Mouse (Mus musculus) MEL (cell line): Measurements from ENCODE around the gene Prrg1. TPM values are rescaled to one million over a fixed set of nuclear protein-coding genes. Genes with fewer than 3 reads are reported as not detected.
A peak's percentile ranks its signal among the peaks of the same experiment; 100 is the strongest.

Experiments
- DNase-seq: peaks from one replicate; pipeline ENCODE4 v3.0.0; 2011; ENCODE audit warnings: low read depth, low spot score
- H3K27ac ChIP-seq: 2 replicates; pipeline ENCODE4 v1.5.1; 2012; ENCODE audit warnings: low read depth, mild to moderate bottlenecking, control low read depth, low read length, moderate library complexity; ENCODE audit not compliant: control insufficient read depth
- H3K27me3 ChIP-seq, 2 experiments: fragments of 150-350 bp in 1 of 2; sonication (generic) in 1 of 2; 2 replicates each; pipeline ENCODE4 v1.6.1; 2012; ENCODE audit warnings: low read length in 2 of 2, mild to moderate bottlenecking in 2 of 2, improper control_type of control experiment in 1 of 2, moderate library complexity in 1 of 2; ENCODE audit not compliant: insufficient read depth in 2 of 2, control insufficient read depth in 1 of 2
- H3K36me3 ChIP-seq, 2 experiments: 2 replicates each; pipeline ENCODE4 v1.6.1; 2012 to 2014; ENCODE audit warnings: low read length in 2 of 2, improper control_type of control experiment in 1 of 2, inconsistent platforms in 1 of 2, mild to moderate bottlenecking in 1 of 2; ENCODE audit not compliant: insufficient read depth in 2 of 2, control insufficient read depth in 1 of 2
- H3K4me1 ChIP-seq, 2 experiments: fragments of 150-350 bp in 1 of 2; sonication (generic) in 1 of 2; 2 replicates each; pipeline ENCODE4 v1.6.1; 2012; ENCODE audit warnings: low read length in 2 of 2, improper control_type of control experiment in 1 of 2, mild to moderate bottlenecking in 1 of 2; ENCODE audit not compliant: insufficient read depth in 2 of 2, control insufficient read depth in 1 of 2
- H3K4me3 ChIP-seq, 2 experiments: fragments of 150-350 bp in 1 of 2; sonication (generic) in 1 of 2; 2 replicates each; pipeline ENCODE4 v1.5.1; 2012; ENCODE audit warnings: low read depth in 2 of 2, low read length in 2 of 2, mild to moderate bottlenecking in 2 of 2, moderate library complexity in 2 of 2, control low read depth in 1 of 2, improper control_type of control experiment in 1 of 2; ENCODE audit not compliant: control insufficient read depth in 1 of 2, insufficient read depth in 1 of 2
- H3K79me2 ChIP-seq: 2 replicates; pipeline ENCODE4 v1.6.1; 2012; ENCODE audit warnings: mild to moderate bottlenecking, low read length, moderate library complexity; ENCODE audit not compliant: control insufficient read depth, poor library complexity, insufficient read depth
- H3K9ac ChIP-seq: 2 replicates; pipeline ENCODE4 v1.6.1; 2012; ENCODE audit warnings: low read depth, mild to moderate bottlenecking, control low read depth, low read length, moderate library complexity; ENCODE audit not compliant: control insufficient read depth, poor library complexity, severe bottlenecking
- H3K9me3 ChIP-seq: fragments of 150-350 bp; sonication (generic); replicated peaks from 2 replicates; pipeline ENCODE4 v1.6.1; 2012; ENCODE audit warnings: mild to moderate bottlenecking, low read length, improper control_type of control experiment, moderate library complexity; ENCODE audit not compliant: insufficient read depth
- CHD2 ChIP-seq: IDR thresholded peaks from 2 replicates; pipeline ENCODE4 v1.6.1; 2011; ENCODE audit warnings: low read length, improper control_type of control experiment
- CTCF ChIP-seq, 3 experiments: IDR thresholded peaks in 2 of 3; conservative IDR thresholded peaks in 1 of 3; 2 replicates each; pipeline ENCODE4 v1.5.1; 2011 to 2012; ENCODE audit warnings: low read length in 3 of 3, low read depth in 2 of 3, mild to moderate bottlenecking in 2 of 3, improper control_type of control experiment in 1 of 3, inconsistent platforms in 1 of 3, mixed read lengths in 1 of 3, moderate library complexity in 1 of 3; ENCODE audit not compliant: control insufficient read depth in 1 of 3, insufficient read depth in 1 of 3, poor library complexity in 1 of 3, severe bottlenecking in 1 of 3
- GABPA ChIP-seq: IDR thresholded peaks from 2 replicates; pipeline ENCODE4 v1.6.1; 2012; ENCODE audit warnings: low read depth, mild to moderate bottlenecking, inconsistent platforms, low read length, improper control_type of control experiment, moderate library complexity
- JUND ChIP-seq: IDR thresholded peaks from 2 replicates; pipeline ENCODE4 v1.6.1; 2011; ENCODE audit warnings: low read depth, mild to moderate bottlenecking, improper control_type of control experiment, low read length
- MXI1 ChIP-seq: IDR thresholded peaks from 2 replicates; pipeline ENCODE4 v1.6.1; 2011; ENCODE audit warnings: mild to moderate bottlenecking, low read depth, low read length, improper control_type of control experiment
- MYB ChIP-seq: IDR thresholded peaks from 2 replicates; pipeline ENCODE4 v1.6.1; 2011; ENCODE audit warnings: mild to moderate bottlenecking, low read depth, low read length, improper control_type of control experiment
- NELFE ChIP-seq: IDR thresholded peaks from 2 replicates; pipeline ENCODE4 v1.6.1; 2011; ENCODE audit warnings: low read depth, low read length, improper control_type of control experiment
- RCOR1 ChIP-seq: IDR thresholded peaks from 2 replicates; pipeline ENCODE4 v1.6.1; 2012; ENCODE audit warnings: low read depth, mild to moderate bottlenecking, inconsistent platforms, low read length, improper control_type of control experiment
- SIN3A ChIP-seq: IDR thresholded peaks from 2 replicates; pipeline ENCODE4 v1.6.1; 2012; ENCODE audit warnings: low read length, improper control_type of control experiment, inconsistent platforms
- UBTF ChIP-seq: IDR thresholded peaks from 2 replicates; pipeline ENCODE4 v1.6.1; 2012; ENCODE audit warnings: low read depth, mild to moderate bottlenecking, inconsistent platforms, low read length, improper control_type of control experiment, moderate library complexity, borderline replicate concordance; ENCODE audit not compliant: insufficient read depth
- USF2 ChIP-seq, 2 experiments: IDR thresholded peaks; 2 replicates each; pipeline ENCODE4 v1.6.1; 2011 to 2012; ENCODE audit warnings: improper control_type of control experiment in 2 of 2, low read length in 2 of 2, borderline replicate concordance in 1 of 2, inconsistent platforms in 1 of 2, low read depth in 1 of 2, mild to moderate bottlenecking in 1 of 2; ENCODE audit not compliant: insufficient read depth in 1 of 2
- ZNF384 ChIP-seq: IDR thresholded peaks from 2 replicates; pipeline ENCODE4 v1.6.1; 2012; ENCODE audit warnings: low read depth, mild to moderate bottlenecking, inconsistent platforms, low read length, improper control_type of control experiment
- polyA plus RNA-seq, 2 experiments: library from polyadenylated mRNA; stranded (reverse) in 1 of 2; unstranded in 1 of 2; fragments of >175 nt in 1 of 2; fragments of >200 nt in 1 of 2; gene quantifications; 2 replicates each; pipeline versions ENCODE4 v1.2.1 to v1.2.4; 2012; ENCODE audit warnings: low replicate concordance in 2 of 2, low read depth in 1 of 2; ENCODE audit not compliant: insufficient read length in 2 of 2, insufficient read depth in 1 of 2, missing spikeins in 1 of 2
- total RNA-seq: library from RNA; depleted of rRNA; stranded (reverse); fragments of 300-350 nt; gene quantifications from 2 replicates; pipeline ENCODE4 v1.2.3, GENCODE M21; 2012

The Prrg1 gene
- total and polyA plus RNA-seq, 3 experiments: 2.7 to 3.5 TPM; not detected in 1

GRCm38 (mm10) chrX:78539734-78540133 lies 44.0 kb downstream of the Prrg1 start:
- peaks cover 0 to 2% of the 10 kb centered on the region in 2 experiments; a peak in 2 of 4 replicates for H3K36me3 ChIP-seq
- H3K9me3 ChIP-seq: no peaks in the 10 kb centered on the region
- H3K27me3 ChIP-seq: no peaks in the 10 kb centered on the region
- DNase-seq: no peak
- peaks cover 0 to 5% of the 10 kb centered on the region in 2 experiments; a peak in 2 of 4 replicates for H3K4me1 ChIP-seq
- H3K4me3 ChIP-seq: no peak overlapping the region
- H3K79me2 ChIP-seq: no peaks in the 10 kb centered on the region
- H3K27ac ChIP-seq: no peak overlapping the region
- no peak overlapping the region for H3K9ac ChIP-seq
- no peak for TF ChIP-seq MXI1
- no peak for TF ChIP-seq SIN3A
- TF ChIP-seq NELFE: no peak
- no peak for TF ChIP-seq JUND
- no peak for TF ChIP-seq UBTF
- TF ChIP-seq USF2 (IDR thresholded peaks at IDR 0.05; ENCODE audit: borderline replicate concordance in 1 of 2, insufficient read depth in 1 of 2, low read depth in 1 of 2, low read length in 2 of 2): no peak
- TF ChIP-seq CTCF (IDR thresholded peaks at IDR 0.05 in 2 of 3, conservative IDR thresholded peaks at IDR 0.05 in 1 of 3; ENCODE audit: control insufficient read depth in 1 of 3, insufficient read depth in 1 of 3, low read depth in 2 of 3, low read length in 3 of 3, poor library complexity in 1 of 3, severe bottlenecking in 1 of 3): peak; percentile 1 to 27 (median 24); a peak in 3 of 6 replicates

GRCm38 (mm10) chrX:78538632-78539316 lies 44.9 kb downstream of the Prrg1 start:
- TF ChIP-seq CHD2 (no peak), MYB (no peak), RCOR1 (no peak), ZNF384 (no peak)
- Histone ChIP-seq H3K9me3 (no peaks in the 10 kb centered on the region), H3K36me3 (no peaks in the 10 kb centered on the region), H3K79me2 (no peaks in the 10 kb centered on the region), H3K9ac (no peak overlapping the region), H3K27ac (no peak overlapping the region), H3K27me3 (no peaks in the 10 kb centered on the region), H3K4me3 (no peak overlapping the region), H3K4me1 (peaks cover 0 to 2% of the 10 kb centered on the region in 2 experiments; a peak in 2 of 4 replicates)
- no peak for DNase-seq

GRCm38 (mm10) chrX:78518301-78518700 lies 65.4 kb downstream of the Prrg1 start:
- no peak overlapping the region for H3K4me3 ChIP-seq
- peaks cover 0 to 6% of the 10 kb centered on the region in 2 experiments; a peak in 2 of 4 replicates for H3K36me3 ChIP-seq
- no peak overlapping the region for H3K27ac ChIP-seq
- no peaks in the 10 kb centered on the region for H3K9me3 ChIP-seq
- TF ChIP-seq GABPA: no peak
- peak; percentile 63 for DNase-seq
- H3K4me1 ChIP-seq: no peaks in the 10 kb centered on the region
- H3K79me2 ChIP-seq: no peaks in the 10 kb centered on the region
- no peaks in the 10 kb centered on the region for H3K27me3 ChIP-seq
- H3K9ac ChIP-seq: no peak overlapping the region
